Comparison of ENCODE assay signal across 24 mouse cellular contexts in the genomic region with DNA sequence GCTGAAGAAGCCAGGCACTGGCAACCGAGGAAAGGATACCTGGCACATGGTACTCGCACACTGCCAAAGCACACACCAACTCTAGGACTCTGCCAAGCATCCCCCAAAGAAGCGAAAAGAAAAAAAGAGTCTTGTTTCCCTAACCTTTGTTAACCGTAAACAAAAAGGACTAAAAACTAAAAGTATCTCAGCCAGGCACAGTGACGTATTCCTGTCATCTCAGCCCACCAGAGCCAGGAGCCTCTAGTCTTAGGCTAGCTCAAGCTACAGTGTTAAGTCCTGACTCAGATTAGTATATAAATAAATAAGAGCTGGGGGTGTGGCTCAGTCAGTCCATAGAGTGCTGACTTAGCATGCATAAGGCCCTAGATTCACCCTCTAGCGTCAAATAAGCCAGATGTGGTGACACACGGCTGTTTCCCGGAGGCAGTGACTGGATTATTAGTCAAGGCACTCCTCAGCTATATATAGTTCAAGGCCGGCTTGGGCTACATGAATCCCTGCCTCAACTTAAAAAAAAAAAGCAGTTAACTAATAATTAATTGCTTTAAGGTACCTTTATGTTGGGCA.
DNase-seq lines count a peak whose midpoint lies in the region; ATAC-seq and TF ChIP-seq lines count a peak whose summit lies in the region.
"Had no signal": no experiment of that assay in that cellular context is flagged by ENCODE, and none has a peak within 500 bp of the region (broad histone marks: within the 10 kb centered on the region; RNA-seq: fewer than 3 reads in every experiment).

No protein-coding gene starts in this region.

- TF ChIP-seq CTCF in brain, embryonic 14.5 days (IDR thresholded peaks at IDR 0.05; ENCODE audit: borderline replicate concordance, extremely low read depth, insufficient read depth, insufficient read length), result no peak

- ATAC-seq in hindbrain, embryonic 15.5 days (ENCODE audit: low FRiP score, low read depth), result peak; percentile 43; the same call in 1 of the 2 replicates
- ATAC-seq in hindbrain, embryonic 14.5 days (ENCODE audit: low FRiP score), result no peak
- 0 out of 2 replicates have a peak, but pooled peaks have one; percentile 19 for ATAC-seq in midbrain, embryonic 15.5 days (replicated peaks)
- ATAC-seq: Patski had no signal

- WGBS in hindbrain, embryonic 15.5 days, result 74% methylated on average over 9 of the region's 9 CpGs
- 70% methylated on average over 9 of the region's 9 CpGs for WGBS in hindbrain, embryonic 14.5 days
- 70% methylated on average over 9 of the region's 9 CpGs for WGBS in midbrain, embryonic 15.5 days
- 85% methylated on average over 9 of the region's 9 CpGs for WGBS in midbrain, embryonic 10.5 days

- peaks cover 26% of the 10 kb centered on the region for H3K4me1 ChIP-seq in hindbrain, embryonic 15.5 days (replicated peaks)
- peaks cover 25% of the 10 kb centered on the region for H3K4me1 ChIP-seq in hindbrain, embryonic 14.5 days (replicated peaks; ENCODE audit: control insufficient read depth, insufficient read depth, low read length)
- H3K4me1 ChIP-seq in midbrain, embryonic 15.5 days, result peaks cover 5% of the 10 kb centered on the region
- H3K4me1 ChIP-seq in midbrain, embryonic 10.5 days, result peaks cover 21% of the 10 kb centered on the region
- H3K4me1 ChIP-seq: liver, embryonic 15.5 days; megakaryocyte, embryonic 14.5 days had no signal

- no peak overlapping the region for H3K9ac ChIP-seq in hindbrain, embryonic 15.5 days
- H3K9ac ChIP-seq in hindbrain, embryonic 14.5 days, result no peak overlapping the region
- H3K9ac ChIP-seq in midbrain, embryonic 15.5 days, result no peak overlapping the region
- H3K9ac ChIP-seq: embryonic facial prominence, embryonic 12.5 days; heart, embryonic 15.5 days; liver, embryonic 15.5 days; lung, embryonic 15.5 days; neural tube, embryonic 12.5 days had no signal

- H3K27ac ChIP-seq in hindbrain, embryonic 15.5 days (replicated peaks), result no peak overlapping the region
- H3K27ac ChIP-seq in hindbrain, embryonic 14.5 days, result no peak overlapping the region
- no peak overlapping the region for H3K27ac ChIP-seq in midbrain, embryonic 15.5 days
- no peak overlapping the region for H3K27ac ChIP-seq in midbrain, embryonic 10.5 days (replicated peaks)
- H3K27ac ChIP-seq: embryonic facial prominence, embryonic 12.5 days; heart, embryonic 15.5 days; limb, embryonic 10.5 days; liver, embryonic 15.5 days; lung, embryonic 15.5 days; neural tube, embryonic 12.5 days had no signal

- H3K4me3 ChIP-seq in hindbrain, embryonic 15.5 days, result no peak overlapping the region
- no peak overlapping the region for H3K4me3 ChIP-seq in hindbrain, embryonic 14.5 days (replicated peaks; ENCODE audit: low read length)
- no peak overlapping the region for H3K4me3 ChIP-seq in midbrain, embryonic 15.5 days
- no peak overlapping the region for H3K4me3 ChIP-seq in midbrain, embryonic 10.5 days
- H3K4me3 ChIP-seq: embryonic facial prominence, embryonic 12.5 days; heart, embryonic 15.5 days; limb, embryonic 10.5 days; liver, embryonic 15.5 days; lung, embryonic 15.5 days; megakaryocyte, embryonic 14.5 days; neural tube, embryonic 12.5 days had no signal

- H3K4me2 ChIP-seq in hindbrain, embryonic 15.5 days, result no peak overlapping the region
- H3K4me2 ChIP-seq in hindbrain, embryonic 14.5 days (replicated peaks), result no peak overlapping the region
- H3K4me2 ChIP-seq in midbrain, embryonic 15.5 days, result no peak overlapping the region
- H3K4me2 ChIP-seq: embryonic facial prominence, embryonic 12.5 days; heart, embryonic 15.5 days; liver, embryonic 15.5 days; lung, embryonic 15.5 days; neural tube, embryonic 12.5 days had no signal

- H3K36me3 ChIP-seq in hindbrain, embryonic 15.5 days, result no peaks in the 10 kb centered on the region
- no peaks in the 10 kb centered on the region for H3K36me3 ChIP-seq in hindbrain, embryonic 14.5 days (replicated peaks; ENCODE audit: control insufficient read depth, insufficient read depth)
- no peaks in the 10 kb centered on the region for H3K36me3 ChIP-seq in midbrain, embryonic 15.5 days (replicated peaks)
- H3K36me3 ChIP-seq in midbrain, embryonic 10.5 days, result peaks cover 8% of the 10 kb centered on the region
- H3K36me3 ChIP-seq: heart, embryonic 15.5 days; limb, embryonic 10.5 days; liver, embryonic 15.5 days; lung, embryonic 15.5 days; neural tube, embryonic 12.5 days had no signal

- TF ChIP-seq POLR2A in brain, embryonic 14.5 days (IDR thresholded peaks at IDR 0.05; ENCODE audit: borderline replicate concordance, extremely low read depth, insufficient read depth, insufficient read length, poor library complexity, severe bottlenecking), result no peak

- H3K27me3 ChIP-seq in hindbrain, embryonic 15.5 days, result no peaks in the 10 kb centered on the region
- no peaks in the 10 kb centered on the region for H3K27me3 ChIP-seq in hindbrain, embryonic 14.5 days (ENCODE audit: control insufficient read depth, insufficient read depth, low read length)
- H3K27me3 ChIP-seq in midbrain, embryonic 15.5 days (replicated peaks), result no peaks in the 10 kb centered on the region
- no peaks in the 10 kb centered on the region for H3K27me3 ChIP-seq in midbrain, embryonic 10.5 days (ENCODE audit: low read depth, poor library complexity, severe bottlenecking)
- H3K27me3 ChIP-seq: embryonic facial prominence, embryonic 12.5 days; heart, embryonic 15.5 days; liver, embryonic 15.5 days; lung, embryonic 15.5 days; neural tube, embryonic 12.5 days; Patski had no signal

- DNase-seq in hindbrain, embryonic 14.5 days (ENCODE audit: low spot score), result no peak
- no peak for DNase-seq in midbrain, embryonic 10.5 days (ENCODE audit: low spot score)
- DNase-seq in brain, embryonic 14.5 days (ENCODE audit: low read depth), result peak; percentile 70
- no peak for DNase-seq in cerebellum, adult 9-11 months
- no peak for DNase-seq in thymus, postnatal 14 days
- DNase-seq: cerebellum, adult 11-12 months; gastrocnemius, postnatal 36 days; heart, postnatal 36 days; kidney, adult 11 months; liver; lung, postnatal 36 days; right cerebral cortex, adult 18-20 months; thymus, adult 18-20 months; thymus, postnatal 4 days had no signal

- H3K9me3 ChIP-seq in hindbrain, embryonic 15.5 days, result no peaks in the 10 kb centered on the region
- no peaks in the 10 kb centered on the region for H3K9me3 ChIP-seq in hindbrain, embryonic 14.5 days (ENCODE audit: control insufficient read depth, low read length)
- no peaks in the 10 kb centered on the region for H3K9me3 ChIP-seq in midbrain, embryonic 15.5 days
- H3K9me3 ChIP-seq in midbrain, embryonic 10.5 days (replicated peaks), result no peaks in the 10 kb centered on the region
- H3K9me3 ChIP-seq: embryonic facial prominence, embryonic 12.5 days; heart, embryonic 15.5 days; limb, embryonic 10.5 days; liver, embryonic 15.5 days; lung, embryonic 15.5 days; megakaryocyte, embryonic 14.5 days; neural tube, embryonic 12.5 days had no signal
